In genomic region chr11:102895779-102896178, GRCm38 (mm10) we compare ENCODE assay signal across 20 mouse cellular contexts. TPM values are rescaled to one million over a fixed set of nuclear protein-coding genes. Genes with fewer than 3 reads are reported as not detected.
DNase-seq lines count a peak whose midpoint lies in the region; ATAC-seq and TF ChIP-seq lines count a peak whose summit lies in the region.
"Had no signal": no experiment of that assay in that cellular context is flagged by ENCODE, and none has a peak within 500 bp of the region (broad histone marks: within the 10 kb centered on the region; RNA-seq: fewer than 3 reads in every experiment).

No protein-coding gene starts in this region.

- TF ChIP-seq CTCF in lung, embryonic 14.5 days (IDR thresholded peaks at IDR 0.05; ENCODE audit: low read depth) = no peak
- peak; percentile 11; the same call in 1 of the 2 replicates for TF ChIP-seq CTCF in liver, embryonic 14.5 days (IDR thresholded peaks at IDR 0.05; ENCODE audit: low read depth)

- no peak for DNase-seq in forebrain, embryonic 10.5 days (ENCODE audit: extremely low spot score, low spot score)
- no peak for DNase-seq in forebrain, embryonic 14.5 days (ENCODE audit: low spot score)
- DNase-seq in lung, embryonic 14.5 days = no peak
- no peak for DNase-seq in lung, postnatal 25 days (ENCODE audit: low spot score)
- DNase-seq in liver, embryonic 14.5 days (ENCODE audit: low read depth in 3 of 3, low spot score in 3 of 3) = peak; percentile 79 to 83 (median 81)
- DNase-seq in testis, postnatal 14 days (ENCODE audit: low spot score) = no peak
- no peak for DNase-seq in adrenal gland, postnatal 14 days
- DNase-seq: cerebellum, adult 8-10 months; gastrocnemius, postnatal 25 days; kidney, postnatal 25 days; right cerebral cortex, postnatal 25 days had no signal

- no peak for ATAC-seq in forebrain, embryonic 14.5 days
- no peak for ATAC-seq in lung, embryonic 14.5 days (ENCODE audit: insufficient read depth)
- ATAC-seq in liver, embryonic 14.5 days (ENCODE audit: insufficient read depth) = peak; percentile 97
- peak; percentile 84; the same call in 1 of the 2 replicates for ATAC-seq in stomach, embryonic 15.5 days (ENCODE audit: insufficient read depth, low FRiP score, low read depth)
- ATAC-seq: forebrain, embryonic 15.5 days had no signal

- no peaks in the 10 kb centered on the region for H3K9me3 ChIP-seq in forebrain, embryonic 10.5 days
- no peaks in the 10 kb centered on the region for H3K9me3 ChIP-seq in forebrain, embryonic 14.5 days (replicated peaks; ENCODE audit: control insufficient read depth, low read length)
- no peaks in the 10 kb centered on the region for H3K9me3 ChIP-seq in lung, embryonic 14.5 days (ENCODE audit: low read depth, low read length)
- H3K9me3 ChIP-seq in liver, embryonic 14.5 days (ENCODE audit: control insufficient read depth, low read length) = no peaks in the 10 kb centered on the region
- H3K9me3 ChIP-seq in stomach, embryonic 15.5 days = no peaks in the 10 kb centered on the region
- H3K9me3 ChIP-seq: embryonic facial prominence, embryonic 10.5 days; forebrain, embryonic 15.5 days had no signal

- 0 out of 2 replicates have a peak overlapping the region, but pooled peaks have one; percentile 15 for H3K27ac ChIP-seq in forebrain, embryonic 10.5 days
- H3K27ac ChIP-seq in forebrain, embryonic 14.5 days (ENCODE audit: low read depth, low read length) = no peak overlapping the region
- no peak overlapping the region for H3K27ac ChIP-seq in lung, embryonic 14.5 days (ENCODE audit: low read depth)
- H3K27ac ChIP-seq in liver, embryonic 14.5 days = peak overlapping the region; percentile 96
- no peak overlapping the region for H3K27ac ChIP-seq in stomach, embryonic 15.5 days
- H3K27ac ChIP-seq: forebrain, embryonic 15.5 days; left cerebral cortex, adult 2 months had no signal

- no peak overlapping the region for H3K4me3 ChIP-seq in forebrain, embryonic 10.5 days
- no peak overlapping the region for H3K4me3 ChIP-seq in forebrain, embryonic 14.5 days (ENCODE audit: low read depth, low read length)
- no peak overlapping the region; the same call in 1 of the 2 replicates for H3K4me3 ChIP-seq in lung, embryonic 14.5 days (ENCODE audit: low read depth, low read length)
- peak overlapping the region; percentile 76 to 78 for H3K4me3 ChIP-seq in liver, embryonic 14.5 days (ENCODE audit: insufficient read depth in 1 of 2, low read depth in 2 of 2, low read length in 2 of 2)
- no peak overlapping the region for H3K4me3 ChIP-seq in stomach, embryonic 15.5 days (replicated peaks)
- H3K4me3 ChIP-seq: embryonic facial prominence, embryonic 10.5 days; forebrain, embryonic 15.5 days; left cerebral cortex, adult 2 months had no signal

- H3K4me2 ChIP-seq in forebrain, embryonic 14.5 days (ENCODE audit: low read length) = no peak overlapping the region
- no peak overlapping the region for H3K4me2 ChIP-seq in lung, embryonic 14.5 days
- peak overlapping the region; percentile 98 for H3K4me2 ChIP-seq in liver, embryonic 14.5 days (ENCODE audit: low read depth)
- no peak overlapping the region for H3K4me2 ChIP-seq in stomach, embryonic 15.5 days
- H3K4me2 ChIP-seq: forebrain, embryonic 15.5 days had no signal

- H3K27me3 ChIP-seq in forebrain, embryonic 10.5 days (ENCODE audit: poor library complexity, severe bottlenecking) = peaks cover 76% of the 10 kb centered on the region
- H3K27me3 ChIP-seq in forebrain, embryonic 14.5 days (replicated peaks; ENCODE audit: control insufficient read depth, insufficient read depth, low read length) = peaks cover 19% of the 10 kb centered on the region
- H3K27me3 ChIP-seq in lung, embryonic 14.5 days (ENCODE audit: insufficient read depth, low read length) = peaks cover 20% of the 10 kb centered on the region
- no peaks in the 10 kb centered on the region; the same call in 1 of the 2 replicates for H3K27me3 ChIP-seq in liver, embryonic 14.5 days (ENCODE audit: control insufficient read depth, insufficient read depth, low read length)
- H3K27me3 ChIP-seq in stomach, embryonic 15.5 days (replicated peaks) = peaks cover 9% of the 10 kb centered on the region

- H3K9ac ChIP-seq in forebrain, embryonic 14.5 days (ENCODE audit: low read length) = no peak overlapping the region
- H3K9ac ChIP-seq in lung, embryonic 14.5 days = 0 out of 2 replicates have a peak overlapping the region, but pooled peaks have one; percentile 24
- H3K9ac ChIP-seq in liver, embryonic 14.5 days (replicated peaks) = peak overlapping the region; percentile 95
- no peak overlapping the region for H3K9ac ChIP-seq in stomach, embryonic 15.5 days
- H3K9ac ChIP-seq: forebrain, embryonic 15.5 days had no signal

- peaks cover 37% of the 10 kb centered on the region for H3K4me1 ChIP-seq in forebrain, embryonic 10.5 days
- peaks cover 6% of the 10 kb centered on the region; the same call in 1 of the 2 replicates for H3K4me1 ChIP-seq in forebrain, embryonic 14.5 days (ENCODE audit: control insufficient read depth, insufficient read depth, low read length)
- no peaks in the 10 kb centered on the region for H3K4me1 ChIP-seq in lung, embryonic 14.5 days (ENCODE audit: insufficient read depth)
- H3K4me1 ChIP-seq in liver, embryonic 14.5 days (replicated peaks; ENCODE audit: control insufficient read depth in 2 of 2, insufficient read depth in 2 of 2, low read length in 1 of 2) = peaks cover 35 to 44% of the 10 kb centered on the region in 2 experiments
- H3K4me1 ChIP-seq in stomach, embryonic 15.5 days = peaks cover 10% of the 10 kb centered on the region; the same call in 1 of the 2 replicates

- TF ChIP-seq EP300 in liver, embryonic 14.5 days (IDR thresholded peaks at IDR 0.05; ENCODE audit: low read depth) = peak; percentile 85

- no peaks in the 10 kb centered on the region for H3K36me3 ChIP-seq in forebrain, embryonic 10.5 days (replicated peaks)
- no peaks in the 10 kb centered on the region for H3K36me3 ChIP-seq in forebrain, embryonic 14.5 days (ENCODE audit: control insufficient read depth, insufficient read depth, low read length)
- H3K36me3 ChIP-seq in lung, embryonic 14.5 days (ENCODE audit: insufficient read depth) = no peaks in the 10 kb centered on the region
- no peaks in the 10 kb centered on the region for H3K36me3 ChIP-seq in liver, embryonic 14.5 days (replicated peaks; ENCODE audit: control insufficient read depth, insufficient read depth, low read depth)
- H3K36me3 ChIP-seq in stomach, embryonic 15.5 days = no peaks in the 10 kb centered on the region
- H3K36me3 ChIP-seq: embryonic facial prominence, embryonic 10.5 days; forebrain, embryonic 15.5 days had no signal

- 85% methylated on average over 9 of the region's 9 CpGs for WGBS in forebrain, embryonic 10.5 days
- 82% methylated on average over 9 of the region's 9 CpGs for WGBS in forebrain, embryonic 14.5 days
- 32% methylated on average over 9 of the region's 9 CpGs for WGBS in lung, embryonic 14.5 days
- 9% methylated on average over 9 of the region's 9 CpGs for WGBS in liver, embryonic 14.5 days (ENCODE audit: insufficient replicate concordance)
- 52% methylated on average over 9 of the region's 9 CpGs for WGBS in stomach, embryonic 15.5 days

RNA-seq across cellular contexts. Expression of gene Gfap, which starts 4.9 kb away (rescaled TPM):
- polyA plus RNA-seq in forebrain, embryonic 10.5 days (2016; fragmentation: Nextera tagmentation; extraction: Ambion mirVana) = 0.09 and 0.10 TPM in 2 replicates
- polyA plus RNA-seq in forebrain, embryonic 14.5 days (2014; fragmentation: Nextera tagmentation; extraction: Ambion mirVana) = 0.23 and 0.37 TPM in 2 replicates
- 0.20 and 0.41 TPM in 2 replicates for polyA plus RNA-seq in lung, embryonic 14.5 days (2014; fragmentation: Nextera tagmentation; extraction: Ambion mirVana)
- 8.2 and 12.6 TPM in 2 replicates for polyA plus RNA-seq in liver, embryonic 14.5 days (2012; rRNA removed)
- polyA plus RNA-seq in liver, embryonic 14.5 days (2014; fragmentation: Nextera tagmentation; extraction: Ambion mirVana) = 9.3 and 10.2 TPM in 2 replicates
- 0.70 and 1.2 TPM in 2 replicates for polyA plus RNA-seq in stomach, embryonic 15.5 days (2015; fragmentation: Nextera tagmentation; extraction: Ambion mirVana)
- total RNA-seq in adrenal gland, postnatal 14 days (2021) = 0.68 and 1.2 TPM in 2 replicates
- total RNA-seq: gastrocnemius, postnatal 25 days; neutrophil, adult 5-6 weeks had no signal

RNA-seq across cellular contexts. Expression of gene Fam187a, which starts 10.8 kb away (rescaled TPM):
- 0.09 TPM in 1 of 2 replicates, not detected in the other for polyA plus RNA-seq in forebrain, embryonic 10.5 days (2016; fragmentation: Nextera tagmentation; extraction: Ambion mirVana)
- polyA plus RNA-seq in forebrain, embryonic 14.5 days (2014; fragmentation: Nextera tagmentation; extraction: Ambion mirVana) = 0.19 TPM in 1 of 2 replicates, not detected in the other
- not detected in 2 replicates for polyA plus RNA-seq in lung, embryonic 14.5 days (2014; fragmentation: Nextera tagmentation; extraction: Ambion mirVana)
- not detected in 2 replicates for polyA plus RNA-seq in liver, embryonic 14.5 days (2012; rRNA removed)
- polyA plus RNA-seq in liver, embryonic 14.5 days (2014; fragmentation: Nextera tagmentation; extraction: Ambion mirVana) = 0.06 TPM in 1 of 2 replicates, not detected in the other
- not detected in 2 replicates for polyA plus RNA-seq in stomach, embryonic 15.5 days (2015; fragmentation: Nextera tagmentation; extraction: Ambion mirVana)
- not detected in 2 replicates for total RNA-seq in adrenal gland, postnatal 14 days (2021)
- total RNA-seq: adrenal gland, postnatal 4 days; gastrocnemius, postnatal 25 days; left cerebral cortex, adult 2 months; liver, adult 2 months; neutrophil, adult 5-6 weeks had no signal
- polyA plus RNA-seq: embryonic facial prominence, embryonic 10.5 days; forebrain, embryonic 15.5 days; heart, postnatal 0 days; intestine, embryonic 14.5 days; liver, adult 2 months had no signal

RNA-seq across cellular contexts. Expression of gene Ccdc103, which starts 14.8 kb away (rescaled TPM):
- polyA plus RNA-seq in forebrain, embryonic 10.5 days (2016; fragmentation: Nextera tagmentation; extraction: Ambion mirVana) = 2.0 and 2.9 TPM in 2 replicates
- 2.6 and 2.8 TPM in 2 replicates for polyA plus RNA-seq in forebrain, embryonic 14.5 days (2014; fragmentation: Nextera tagmentation; extraction: Ambion mirVana)
- polyA plus RNA-seq in lung, embryonic 14.5 days (2014; fragmentation: Nextera tagmentation; extraction: Ambion mirVana) = 1.8 and 1.9 TPM in 2 replicates
- polyA plus RNA-seq in liver, embryonic 14.5 days (2012; rRNA removed) = 0.29 and 0.59 TPM in 2 replicates
- 0.75 and 1.1 TPM in 2 replicates for polyA plus RNA-seq in liver, embryonic 14.5 days (2014; fragmentation: Nextera tagmentation; extraction: Ambion mirVana)
- polyA plus RNA-seq in stomach, embryonic 15.5 days (2015; fragmentation: Nextera tagmentation; extraction: Ambion mirVana) = 1.1 TPM in 2 replicates
- 0.38 and 0.59 TPM in 2 replicates for total RNA-seq in adrenal gland, postnatal 14 days (2021)
- total RNA-seq: gastrocnemius, postnatal 25 days; neutrophil, adult 5-6 weeks had no signal

RNA-seq across cellular contexts. Expression of gene Eftud2, which starts 15.0 kb away (rescaled TPM):
- 376 and 379 TPM in 2 replicates for polyA plus RNA-seq in forebrain, embryonic 10.5 days (2016; fragmentation: Nextera tagmentation; extraction: Ambion mirVana)
- polyA plus RNA-seq in forebrain, embryonic 14.5 days (2014; fragmentation: Nextera tagmentation; extraction: Ambion mirVana) = 150 and 168 TPM in 2 replicates
- 218 and 242 TPM in 2 replicates for polyA plus RNA-seq in lung, embryonic 14.5 days (2014; fragmentation: Nextera tagmentation; extraction: Ambion mirVana)
- polyA plus RNA-seq in liver, embryonic 14.5 days (2012; rRNA removed) = 51.1 and 51.8 TPM in 2 replicates
- polyA plus RNA-seq in liver, embryonic 14.5 days (2014; fragmentation: Nextera tagmentation; extraction: Ambion mirVana) = 88.8 and 116 TPM in 2 replicates
- 155 and 169 TPM in 2 replicates for polyA plus RNA-seq in stomach, embryonic 15.5 days (2015; fragmentation: Nextera tagmentation; extraction: Ambion mirVana)
- total RNA-seq in adrenal gland, postnatal 14 days (2021) = 79.9 and 96.2 TPM in 2 replicates

RNA-seq across cellular contexts. Expression of gene Kif18b, which starts 29.1 kb away (rescaled TPM):
- 14.5 and 15.5 TPM in 2 replicates for polyA plus RNA-seq in forebrain, embryonic 10.5 days (2016; fragmentation: Nextera tagmentation; extraction: Ambion mirVana)
- 4.3 and 5.1 TPM in 2 replicates for polyA plus RNA-seq in forebrain, embryonic 14.5 days (2014; fragmentation: Nextera tagmentation; extraction: Ambion mirVana)
- polyA plus RNA-seq in lung, embryonic 14.5 days (2014; fragmentation: Nextera tagmentation; extraction: Ambion mirVana) = 11.7 and 13.3 TPM in 2 replicates
- 19.7 and 21.9 TPM in 2 replicates for polyA plus RNA-seq in liver, embryonic 14.5 days (2012; rRNA removed)
- polyA plus RNA-seq in liver, embryonic 14.5 days (2014; fragmentation: Nextera tagmentation; extraction: Ambion mirVana) = 6.3 TPM in 2 replicates
- polyA plus RNA-seq in stomach, embryonic 15.5 days (2015; fragmentation: Nextera tagmentation; extraction: Ambion mirVana) = 9.5 TPM in 2 replicates
- total RNA-seq in adrenal gland, postnatal 14 days (2021) = 6.9 and 8.6 TPM in 2 replicates
- total RNA-seq: left cerebral cortex, adult 2 months; neutrophil, adult 5-6 weeks had no signal

Comparison
In these comparisons a context has a peak if more than half of its experiments do, and no peak if none do; other contexts are left out.
1. H3K27ac ChIP-seq: peak in forebrain, embryonic 10.5 days (single experiment) and liver, embryonic 14.5 days (single experiment); none in forebrain, embryonic 14.5 days (single experiment), lung, embryonic 14.5 days (single experiment) and stomach, embryonic 15.5 days (single experiment).
2. DNase-seq: peak in liver, embryonic 14.5 days (3 of 3); none in forebrain, embryonic 10.5 days (single experiment), forebrain, embryonic 14.5 days (single experiment), lung, embryonic 14.5 days (single experiment), lung, postnatal 25 days (single experiment), testis, postnatal 14 days (single experiment) and adrenal gland, postnatal 14 days (single experiment).
3. H3K4me3 ChIP-seq: peak in liver, embryonic 14.5 days (2 of 2); none in forebrain, embryonic 10.5 days (single experiment), forebrain, embryonic 14.5 days (single experiment), lung, embryonic 14.5 days (single experiment) and stomach, embryonic 15.5 days (single experiment).
4. ATAC-seq: peak in liver, embryonic 14.5 days (single experiment) and stomach, embryonic 15.5 days (single experiment); none in forebrain, embryonic 14.5 days (single experiment) and lung, embryonic 14.5 days (single experiment).
5. H3K9ac ChIP-seq: peak in lung, embryonic 14.5 days (single experiment) and liver, embryonic 14.5 days (single experiment); none in forebrain, embryonic 14.5 days (single experiment) and stomach, embryonic 15.5 days (single experiment).